ENCODE assay signal across 8 mouse cellular contexts in the genomic region with DNA sequence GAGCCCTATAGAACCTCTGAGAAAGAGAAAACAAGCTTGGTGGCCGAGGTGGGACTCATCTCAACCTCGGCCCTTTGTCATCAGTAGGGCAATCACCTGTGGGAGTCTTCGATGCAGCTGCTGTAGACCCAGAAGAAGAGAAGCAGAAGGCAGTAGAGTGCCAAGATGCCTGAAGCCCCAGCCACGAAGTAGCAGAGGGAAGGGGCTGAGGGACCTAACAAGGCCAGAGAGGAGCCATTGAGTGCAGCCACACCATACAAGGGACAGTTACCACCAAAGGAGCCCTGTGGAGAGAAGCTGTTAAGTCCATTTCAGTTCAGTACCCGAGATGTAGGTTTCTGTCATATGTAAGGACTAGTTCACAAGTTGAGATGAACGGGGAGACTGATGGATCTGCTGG. TPM values are rescaled to one million over a fixed set of nuclear protein-coding genes. Genes with fewer than 3 reads are reported as not detected.
DNase-seq lines count a peak whose midpoint lies in the region; ATAC-seq lines count a peak whose summit lies in the region.

No protein-coding gene starts in this region.

- no peak for DNase-seq in kidney, postnatal 4 days
- DNase-seq in R1 (ENCODE audit: low read depth, low spot score), result peak; percentile 14
- DNase-seq in hindbrain, embryonic 11.5 days (ENCODE audit: low spot score), result peak; percentile 19
- DNase-seq in left cerebral cortex, postnatal 10 days (ENCODE audit: extremely low spot score in 1 of 2, low spot score in 2 of 2), result no peak
- no peak for DNase-seq in Muller cell, postnatal 12 days (ENCODE audit: inconsistent ontology term)
- no peak for DNase-seq in cerebellum, postnatal 25 days

- peak overlapping the region; percentile 70 for H3K4me3 ChIP-seq in kidney, embryonic 14.5 days (ENCODE audit: low read length)
- peak overlapping the region; percentile 73 for H3K4me3 ChIP-seq in hindbrain, embryonic 11.5 days (ENCODE audit: low read depth, low read length)
- peak overlapping the region; percentile 70 for H3K4me3 ChIP-seq in midbrain, embryonic 13.5 days (replicated peaks)

- H3K4me2 ChIP-seq in kidney, embryonic 14.5 days (replicated peaks; ENCODE audit: low read depth, low read length), result peak overlapping the region; percentile 98
- H3K4me2 ChIP-seq in hindbrain, embryonic 11.5 days (replicated peaks; ENCODE audit: low read depth, low read length), result peak overlapping the region; percentile 97
- H3K4me2 ChIP-seq in midbrain, embryonic 13.5 days (replicated peaks), result peak overlapping the region; percentile 100

- H3K9ac ChIP-seq in kidney, embryonic 14.5 days (ENCODE audit: low read depth, low read length), result peak overlapping the region; percentile 96; the same call in 1 of the 2 replicates
- H3K9ac ChIP-seq in hindbrain, embryonic 11.5 days (ENCODE audit: low read depth, low read length), result peak overlapping the region; percentile 25; the same call in 1 of the 2 replicates
- peak overlapping the region; percentile 95; the same call in 1 of the 2 replicates for H3K9ac ChIP-seq in midbrain, embryonic 13.5 days (replicated peaks)

- H3K9me3 ChIP-seq in kidney, embryonic 14.5 days (ENCODE audit: control insufficient read depth, low read length), result no peaks in the 10 kb centered on the region
- no peaks in the 10 kb centered on the region for H3K9me3 ChIP-seq in hindbrain, embryonic 11.5 days (ENCODE audit: control insufficient read depth, low read length)
- no peaks in the 10 kb centered on the region for H3K9me3 ChIP-seq in midbrain, embryonic 13.5 days

- peaks cover 40% of the 10 kb centered on the region for H3K36me3 ChIP-seq in kidney, embryonic 14.5 days (ENCODE audit: control insufficient read depth, insufficient read depth, low read length)
- H3K36me3 ChIP-seq in hindbrain, embryonic 11.5 days (ENCODE audit: control insufficient read depth, insufficient read depth, low read length), result peaks cover 6% of the 10 kb centered on the region
- peaks cover 40% of the 10 kb centered on the region for H3K36me3 ChIP-seq in midbrain, embryonic 13.5 days

- H3K27me3 ChIP-seq in kidney, embryonic 14.5 days (ENCODE audit: control insufficient read depth, insufficient read depth, low read length), result no peaks in the 10 kb centered on the region
- no peaks in the 10 kb centered on the region for H3K27me3 ChIP-seq in hindbrain, embryonic 11.5 days (ENCODE audit: control insufficient read depth, insufficient read depth, low read length)
- no peaks in the 10 kb centered on the region for H3K27me3 ChIP-seq in midbrain, embryonic 13.5 days

- intact Hi-C loops in left cerebral cortex, postnatal 10 days (cut with DNase I), result loop anchor here (5.0 kb wide), 1 partner anchor 44 kb away; the partner anchor contains the start of gene Ttc9c

- 48% methylated on average over 6 of the region's 6 CpGs for WGBS in kidney, embryonic 14.5 days
- WGBS in hindbrain, embryonic 11.5 days, result 67% methylated on average over 6 of the region's 6 CpGs
- WGBS in midbrain, embryonic 13.5 days, result 55% methylated on average over 6 of the region's 6 CpGs

- ATAC-seq in kidney, embryonic 14.5 days (ENCODE audit: low FRiP score, low TSS enrichment), result no peak
- ATAC-seq in hindbrain, embryonic 11.5 days (ENCODE audit: low FRiP score), result no peak
- ATAC-seq in midbrain, embryonic 13.5 days, result no peak

- peak overlapping the region; percentile 97; the same call in 1 of the 2 replicates for H3K27ac ChIP-seq in kidney, embryonic 14.5 days (ENCODE audit: low read depth, low read length)
- 0 out of 2 replicates have a peak overlapping the region, but pooled peaks have one; percentile 30 for H3K27ac ChIP-seq in hindbrain, embryonic 11.5 days (ENCODE audit: low read depth, low read length)
- H3K27ac ChIP-seq in midbrain, embryonic 13.5 days, result peak overlapping the region; percentile 99; the same call in 1 of the 2 replicates

- peaks cover 25% of the 10 kb centered on the region for H3K4me1 ChIP-seq in kidney, embryonic 14.5 days (ENCODE audit: control insufficient read depth, insufficient read depth, low read length)
- peaks cover 10% of the 10 kb centered on the region for H3K4me1 ChIP-seq in hindbrain, embryonic 11.5 days (replicated peaks; ENCODE audit: control insufficient read depth, insufficient read depth, low read length)
- peaks cover 42% of the 10 kb centered on the region for H3K4me1 ChIP-seq in midbrain, embryonic 13.5 days (replicated peaks)

RNA-seq across cellular contexts. Expression of gene Tmem179b, which starts 0.9 kb away (rescaled TPM):
- polyA plus RNA-seq in kidney, embryonic 14.5 days (2014; fragmentation: Nextera tagmentation; extraction: Ambion mirVana), result 80.4 and 91.0 TPM in 2 replicates
- polyA plus RNA-seq in hindbrain, embryonic 11.5 days (2014; fragmentation: Nextera tagmentation; extraction: Ambion mirVana), result 46.4 and 50.8 TPM in 2 replicates
- 35.8 and 38.1 TPM in 2 replicates for polyA plus RNA-seq in midbrain, embryonic 13.5 days (2015; fragmentation: Nextera tagmentation; extraction: Ambion mirVana)
- total RNA-seq in left cerebral cortex, postnatal 10 days (2021), result 1 to 10 TPM; 7.2 to 8.9 TPM

RNA-seq across cellular contexts. Expression of gene Tmem223, which starts 2.6 kb away (rescaled TPM):
- 232 and 238 TPM in 2 replicates for polyA plus RNA-seq in kidney, embryonic 14.5 days (2014; fragmentation: Nextera tagmentation; extraction: Ambion mirVana)
- 192 and 194 TPM in 2 replicates for polyA plus RNA-seq in hindbrain, embryonic 11.5 days (2014; fragmentation: Nextera tagmentation; extraction: Ambion mirVana)
- polyA plus RNA-seq in midbrain, embryonic 13.5 days (2015; fragmentation: Nextera tagmentation; extraction: Ambion mirVana), result 264 and 280 TPM in 2 replicates
- 10 to 100 TPM; 87.9 to 93.9 TPM for total RNA-seq in left cerebral cortex, postnatal 10 days (2021)

RNA-seq across cellular contexts. Expression of gene Taf6l, which starts 12.8 kb away (rescaled TPM):
- 21.7 and 22.9 TPM in 2 replicates for polyA plus RNA-seq in kidney, embryonic 14.5 days (2014; fragmentation: Nextera tagmentation; extraction: Ambion mirVana)
- polyA plus RNA-seq in hindbrain, embryonic 11.5 days (2014; fragmentation: Nextera tagmentation; extraction: Ambion mirVana), result 15.4 and 17.1 TPM in 2 replicates
- 28.8 and 30.5 TPM in 2 replicates for polyA plus RNA-seq in midbrain, embryonic 13.5 days (2015; fragmentation: Nextera tagmentation; extraction: Ambion mirVana)
- total RNA-seq in left cerebral cortex, postnatal 10 days (2021), result 10 to 100 TPM; 16.4 to 17.8 TPM

RNA-seq across cellular contexts. Expression of gene Nxf1, which starts 16.5 kb away (rescaled TPM):
- 155 and 198 TPM in 2 replicates for polyA plus RNA-seq in kidney, embryonic 14.5 days (2014; fragmentation: Nextera tagmentation; extraction: Ambion mirVana)
- polyA plus RNA-seq in hindbrain, embryonic 11.5 days (2014; fragmentation: Nextera tagmentation; extraction: Ambion mirVana), result 213 and 224 TPM in 2 replicates
- polyA plus RNA-seq in midbrain, embryonic 13.5 days (2015; fragmentation: Nextera tagmentation; extraction: Ambion mirVana), result 195 and 206 TPM in 2 replicates
- 10 to 100 TPM; 72.7 to 76.2 TPM for total RNA-seq in left cerebral cortex, postnatal 10 days (2021)

RNA-seq across cellular contexts. Expression of gene Polr2g, which starts 25.0 kb away (rescaled TPM):
- 188 and 230 TPM in 2 replicates for polyA plus RNA-seq in kidney, embryonic 14.5 days (2014; fragmentation: Nextera tagmentation; extraction: Ambion mirVana)
- polyA plus RNA-seq in hindbrain, embryonic 11.5 days (2014; fragmentation: Nextera tagmentation; extraction: Ambion mirVana), result 184 and 194 TPM in 2 replicates
- polyA plus RNA-seq in midbrain, embryonic 13.5 days (2015; fragmentation: Nextera tagmentation; extraction: Ambion mirVana), result 163 and 164 TPM in 2 replicates
- 100 to 1,000 TPM; 109 to 110 TPM for total RNA-seq in left cerebral cortex, postnatal 10 days (2021)

Comparison
In these comparisons a context has a peak if more than half of its experiments do, and no peak if none do; other contexts are left out.
1. H3K27ac ChIP-seq: peak in every context shown above with its lines; median percentile 99 in midbrain, embryonic 13.5 days; 97 in kidney, embryonic 14.5 days; 30 in hindbrain, embryonic 11.5 days.
2. H3K9ac ChIP-seq: peak in every context shown above with its lines; median percentile 96 in kidney, embryonic 14.5 days; 95 in midbrain, embryonic 13.5 days; 25 in hindbrain, embryonic 11.5 days.
3. DNase-seq: peak in R1 (single experiment) and hindbrain, embryonic 11.5 days (single experiment); none in kidney, postnatal 4 days (0 of 2), left cerebral cortex, postnatal 10 days (0 of 2), Muller cell, postnatal 12 days (single experiment) and cerebellum, postnatal 25 days (0 of 2).
4. Peak in every context shown above with its lines, with median percentiles within 50 percentile points of each other: H3K4me2 ChIP-seq and H3K4me3 ChIP-seq.